Mouse (Mus musculus) urinary bladder, adult 2 months (tissue): Measurements from ENCODE around the gene Cmtm7. TPM values are rescaled to one million over a fixed set of nuclear protein-coding genes. Genes with fewer than 3 reads are reported as not detected.

ENCODE experiments used
- DNase-seq: peaks from one replicate; pipeline ENCODE4 v3.0.0; 2022; ENCODE audit warnings: low spot score
- polyA plus RNA-seq: library from polyadenylated mRNA; depleted of rRNA; stranded (reverse); fragments of >200 nt; gene quantifications from 2 replicates; pipeline ENCODE4 v1.2.3, GENCODE M21; 2012; rRNA removed

Gene Cmtm7
- polyA plus RNA-seq, 1 experiment = 56.9 TPM

- DNase-seq = no peak
These were observed 54.3 kb downstream of the Cmtm7 start for GRCm38 (mm10) chr9:114727315-114727714.

DNA sequence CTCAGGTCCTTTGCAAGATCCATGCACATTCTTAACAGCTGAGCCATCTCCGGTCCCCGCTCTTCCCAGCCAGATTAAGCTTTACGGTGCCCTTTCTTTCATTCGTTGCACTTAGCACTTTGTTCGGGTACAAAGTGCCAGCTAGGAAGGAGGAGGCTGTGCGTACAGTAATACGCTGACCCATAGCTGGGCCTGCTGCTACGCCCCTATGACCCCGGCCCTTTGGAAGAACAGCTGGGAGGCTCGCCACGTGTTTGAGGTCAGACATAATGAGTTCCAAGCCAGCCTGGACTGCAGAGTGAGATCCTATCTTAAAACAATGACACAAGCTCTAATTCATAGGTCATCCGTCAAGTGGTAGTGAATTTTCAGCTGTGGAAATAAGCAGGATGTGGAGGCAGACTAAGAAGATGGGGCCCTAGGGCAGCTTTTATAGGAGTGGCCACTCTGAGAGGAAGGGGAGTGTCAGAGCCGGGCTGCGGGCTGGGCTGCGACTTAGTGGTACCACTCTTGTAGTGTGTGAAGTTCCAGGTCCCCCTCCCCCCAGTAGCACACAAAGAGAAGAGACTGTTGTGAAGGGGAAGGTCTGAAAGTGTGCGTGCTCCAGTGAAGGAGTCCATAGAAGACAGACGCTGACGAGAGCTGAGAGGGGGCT, 64.9 kb downstream of the Cmtm7 start:
- DNase-seq = no peak

GRCm38 (mm10) chr9:114713481-114713880, 68.2 kb downstream of the Cmtm7 start:
- DNase-seq = no peak

GRCm38 (mm10) chr9:114710345-114710744, 71.3 kb downstream of the Cmtm7 start:
- DNase-seq = no peak

GRCm38 (mm10) chr9:114707805-114708204, 73.9 kb downstream of the Cmtm7 start:
- DNase-seq = no peak

Other genes with a start within 250 kb of the Cmtm7 start
- 0.23 and 0.28 TPM in 2 replicates for gene Trim71, start 217.5 kb downstream of the Cmtm7 start, polyA plus RNA-seq
- gene Cnot10, start 141.7 kb downstream of the Cmtm7 start, polyA plus RNA-seq = 42.0 and 45.8 TPM in 2 replicates
- 24.9 and 27.6 TPM in 2 replicates for gene Dync1li1, start 93.1 kb downstream of the Cmtm7 start, polyA plus RNA-seq
- gene Cmtm6, start 50.7 kb downstream of the Cmtm7 start, polyA plus RNA-seq = 40.3 and 41.4 TPM in 2 replicates
- 2.1 and 2.4 TPM in 2 replicates for gene Cmtm8, start 62.3 kb upstream of the Cmtm7 start, polyA plus RNA-seq
- 34.4 and 39.6 TPM in 2 replicates for gene Gpd1l, start 152.1 kb upstream of the Cmtm7 start, polyA plus RNA-seq
- gene Osbpl10, start 196.7 kb upstream of the Cmtm7 start, polyA plus RNA-seq = 1.8 and 2.9 TPM in 2 replicates
- gene Rps27rt, start 200.9 kb upstream of the Cmtm7 start, polyA plus RNA-seq = 310 and 399 TPM in 2 replicates